Mouse (Mus musculus) kidney, adult 2 months (tissue): ENCODE results near the gene Hpse.

Source experiments
- CTCF ChIP-seq: fragments of 200-500 bp; conservative IDR thresholded peaks from 2 replicates; pipeline ENCODE4 v1.5.1; 2011; ENCODE audit warnings: low read depth, mild to moderate bottlenecking, control low read depth, low read length, moderate library complexity, mixed read lengths; ENCODE audit not compliant: insufficient read depth, insufficient read length
- POLR2A ChIP-seq: fragments of 200-500 bp; IDR thresholded peaks from one replicate; pipeline ENCODE4 v1.6.1; 2011; ENCODE audit warnings: low read depth, low read length, control low read depth

DNA sequence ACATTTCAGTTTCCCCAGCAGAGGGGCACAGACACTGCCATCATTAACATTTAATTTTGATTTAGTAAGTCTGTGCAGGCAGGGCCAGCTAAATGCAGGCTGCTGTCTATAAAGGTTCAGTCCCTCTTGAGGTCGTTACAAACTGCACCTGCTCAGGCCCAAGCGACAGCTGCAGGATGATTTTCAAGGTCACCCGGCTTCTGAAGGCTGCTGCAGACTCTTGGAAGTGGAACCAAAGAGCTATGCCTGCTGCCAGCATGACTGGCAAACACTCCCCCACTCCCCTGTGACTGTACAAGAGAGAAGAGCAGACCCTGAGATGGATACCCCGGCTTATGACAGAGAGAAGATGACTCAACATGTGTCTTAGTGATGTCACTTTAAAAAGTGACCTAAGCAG, 32.1 kb upstream of the Hpse start:
- TF ChIP-seq POLR2A (no peak), CTCF (no peak)
